Mouse (Mus musculus) liver, adult 2 months (tissue): ENCODE data around the gene Haghl. TPM values are rescaled to one million over a fixed set of nuclear protein-coding genes. Genes with fewer than 3 reads are reported as not detected.
A peak's percentile ranks its signal among the peaks of the same experiment; 100 is the strongest.

Source experiments
- DNase-seq: peaks from one replicate; pipeline ENCODE4 v3.0.0-alpha.2; 2011; ENCODE audit warnings: low read depth, low spot score; ENCODE audit errors: extremely low read depth
- H3K27ac ChIP-seq: fragments of 200-500 bp; replicated peaks from 2 replicates; pipeline ENCODE4 v1.5.1; 2012; ENCODE audit warnings: low read depth, mild to moderate bottlenecking, control low read depth, inconsistent platforms, low read length; ENCODE audit not compliant: insufficient read depth
- H3K27me3 ChIP-seq: fragments of 200-500 bp; 2 replicates; pipeline ENCODE4 v1.6.1; 2012; ENCODE audit warnings: mild to moderate bottlenecking, moderate library complexity, low read length, inconsistent platforms; ENCODE audit not compliant: control insufficient read depth, insufficient read depth
- H3K36me3 ChIP-seq: fragments of 200-500 bp; 2 replicates; pipeline ENCODE4 v1.6.1; 2012; ENCODE audit warnings: low read length, inconsistent platforms; ENCODE audit not compliant: control insufficient read depth, insufficient read depth
- H3K4me1 ChIP-seq: fragments of 200-500 bp; 2 replicates; pipeline ENCODE4 v1.6.1; 2011; ENCODE audit warnings: low read length; ENCODE audit not compliant: control insufficient read depth, insufficient read depth
- H3K4me3 ChIP-seq: fragments of 200-500 bp; 2 replicates; pipeline ENCODE4 v1.5.1; 2011; ENCODE audit warnings: low read depth, mild to moderate bottlenecking, control low read depth, low read length, moderate library complexity; ENCODE audit not compliant: insufficient read depth
- H3K79me2 ChIP-seq: fragments of 200-500 bp; 2 replicates; pipeline ENCODE4 v1.6.1; 2012; ENCODE audit warnings: inconsistent platforms, mild to moderate bottlenecking, low read length, moderate library complexity; ENCODE audit not compliant: control insufficient read depth, insufficient read depth
- H3K9ac ChIP-seq: fragments of 200-500 bp; 2 replicates; pipeline ENCODE4 v1.6.1; 2012; ENCODE audit warnings: low read depth, mild to moderate bottlenecking, control low read depth, inconsistent platforms, low read length
- CTCF ChIP-seq: fragments of 200-500 bp; IDR thresholded peaks from 2 replicates; pipeline ENCODE4 v1.5.1; 2011; ENCODE audit warnings: low read depth, low read length, control low read depth
- POLR2A ChIP-seq: fragments of 200-500 bp; IDR thresholded peaks from 2 replicates; pipeline ENCODE4 v1.6.1; 2011; ENCODE audit warnings: low read length, control low read depth; ENCODE audit not compliant: insufficient read depth; ENCODE audit errors: extremely low read depth
- WGBS: fragments of 180-500 bp; shearing (Covaris S2); methylation state at CpG from one replicate; pipeline ENCODE4 v1.1.7; 2018; 5-methylcytosine and 5-hydroxymethylcytosine counted together
- polyA plus RNA-seq: library from polyadenylated mRNA; depleted of rRNA; stranded (reverse); fragments of >200 nt; gene quantifications from 2 replicates; pipeline ENCODE4 v1.2.3, GENCODE M21; 2012
- total RNA-seq: library from RNA; depleted of rRNA; stranded (reverse); fragments of >200 nt; gene quantifications from 2 replicates; pipeline ENCODE4 v1.2.3, GENCODE M21; 2014

Gene Haghl
- total and polyA plus RNA-seq, 2 experiments: 6.0 to 14.1 TPM

DNA sequence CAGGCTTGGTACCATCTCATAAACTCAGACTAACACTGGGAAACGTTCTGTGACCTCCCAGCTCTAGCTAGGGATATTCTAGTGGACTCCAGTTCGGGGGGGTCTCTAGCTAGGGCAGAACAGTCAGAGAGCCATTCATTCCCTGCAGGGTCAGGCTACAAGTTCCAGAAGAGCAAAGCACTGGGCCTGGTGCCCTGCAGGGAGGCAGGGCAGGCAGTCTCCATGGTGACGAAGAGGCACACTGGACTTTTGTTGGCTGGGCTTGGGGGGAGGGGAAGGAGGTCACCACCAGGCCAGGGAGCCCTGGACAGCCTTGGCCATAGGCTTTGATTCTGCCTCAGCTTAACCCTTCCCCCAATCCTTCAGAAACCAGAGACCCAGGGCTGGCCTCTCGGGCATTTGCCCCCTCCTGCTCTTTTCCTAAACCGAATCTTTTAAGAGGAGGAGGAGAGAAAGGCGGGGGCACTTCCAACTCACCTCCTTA is 10.2 kb upstream of the Haghl start, which contains the start of gene AC134908.4:
Gene AC134908.4 (minus strand): TSS at position 51 of the 484 bp plus-strand sequence.
- H3K4me3 ChIP-seq: peak within 1 kb of the TSS; percentile 79
- DNase-seq: peak; percentile 26
- no peaks in the 10 kb centered on the region for H3K79me2 ChIP-seq
- H3K4me1 ChIP-seq: peaks cover 5% of the 10 kb centered on the region; the same call in 1 of the 2 replicates
- H3K27me3 ChIP-seq: no peaks in the 10 kb centered on the region
- H3K27ac ChIP-seq: no peak within 1 kb of the TSS; the same call in 1 of the 2 replicates
- no peak for TF ChIP-seq POLR2A
- peak within 1 kb of the TSS; percentile 68 for H3K9ac ChIP-seq
- WGBS: 56% methylated on average over 6 of the region's 6 CpGs
- no peaks in the 10 kb centered on the region for H3K36me3 ChIP-seq

DNA sequence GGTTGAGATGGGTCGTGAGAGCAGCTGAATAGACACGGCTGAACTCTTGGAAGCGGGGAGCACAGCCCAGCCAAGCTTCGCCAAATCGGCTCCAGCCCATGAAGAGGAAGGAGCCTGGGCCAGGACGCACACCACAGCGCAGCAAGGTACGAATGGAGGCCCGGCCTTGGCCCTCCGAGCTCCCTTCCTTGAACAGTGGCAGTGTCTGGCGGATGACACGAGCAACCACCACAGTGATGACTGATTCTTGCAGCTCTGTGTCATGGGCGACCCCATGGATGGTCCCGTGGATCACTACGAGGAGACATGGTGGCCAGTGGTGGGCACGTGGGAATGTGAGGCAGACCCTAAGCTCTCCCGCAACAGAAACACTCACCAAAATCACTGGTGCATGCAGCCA is 9.5 kb upstream of the Haghl start:
- Histone ChIP-seq H3K4me3 (no peak overlapping the region), H3K36me3 (no peaks in the 10 kb centered on the region), H3K27me3 (no peaks in the 10 kb centered on the region), H3K9ac (no peak overlapping the region), H3K27ac (no peak overlapping the region), H3K79me2 (no peaks in the 10 kb centered on the region), H3K4me1 (peaks cover 5% of the 10 kb centered on the region; the same call in 1 of the 2 replicates)
- no peak for DNase-seq
- TF ChIP-seq CTCF (no peak), POLR2A (no peak)
- 95% methylated on average over 17 of the region's 17 CpGs for WGBS

DNA sequence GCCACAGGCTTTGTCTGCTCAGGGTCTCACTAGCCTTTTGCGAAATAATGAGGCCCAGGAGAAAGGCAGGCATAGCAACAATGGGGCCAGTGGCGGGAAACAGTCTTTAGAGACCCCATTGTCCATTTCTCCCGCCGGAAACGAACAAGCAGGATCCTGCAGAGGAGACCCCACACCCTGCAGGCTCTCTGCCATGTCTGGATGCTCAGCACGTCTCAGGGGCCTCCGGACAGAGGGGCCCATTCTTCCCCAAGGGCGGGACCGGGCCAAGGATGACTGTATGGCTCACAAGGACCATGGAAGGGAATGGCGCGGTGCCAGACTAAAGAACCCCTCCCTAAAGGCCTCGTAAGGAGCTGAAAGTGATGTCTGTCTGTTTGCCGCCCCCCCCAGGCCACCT is 8.7 kb upstream of the Haghl start:
- Histone ChIP-seq H3K9ac (no peak overlapping the region), H3K4me1 (peaks cover 5% of the 10 kb centered on the region; the same call in 1 of the 2 replicates), H3K79me2 (no peaks in the 10 kb centered on the region), H3K36me3 (no peaks in the 10 kb centered on the region), H3K4me3 (no peak overlapping the region), H3K27ac (no peak overlapping the region), H3K27me3 (no peaks in the 10 kb centered on the region)
- WGBS: 89% methylated on average over 13 of the region's 13 CpGs
- TF ChIP-seq CTCF (no peak), POLR2A (no peak)
- DNase-seq: no peak

DNA sequence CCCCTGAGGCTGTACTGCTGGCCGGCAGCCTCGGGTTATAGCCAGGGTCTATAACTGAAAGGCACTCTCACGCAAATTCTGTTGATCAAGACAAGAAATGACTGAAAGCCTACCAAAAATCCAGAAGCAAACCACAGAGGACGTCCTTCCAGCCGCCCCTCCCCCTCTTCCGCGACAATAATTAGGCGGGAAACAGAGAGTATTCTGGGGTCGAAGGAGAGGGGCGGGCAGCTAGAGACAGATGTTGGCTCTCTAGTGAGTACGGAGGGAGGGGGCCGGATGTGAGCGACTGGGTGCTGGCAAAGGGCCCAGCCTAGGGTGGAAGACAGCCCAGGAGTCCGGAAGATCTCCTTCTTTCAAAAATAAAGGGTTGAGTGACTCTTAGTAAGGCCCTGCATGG is 7.1 kb upstream of the Haghl start, which contains the start of gene Fam173a:
Gene Fam173a (minus strand): TSS at position 287 of the 400 bp plus-strand sequence.
- H3K27ac ChIP-seq: peak within 1 kb of the TSS; percentile 65
- peaks cover 5% of the 10 kb centered on the region; the same call in 1 of the 2 replicates for H3K4me1 ChIP-seq
- no peaks in the 10 kb centered on the region for H3K36me3 ChIP-seq
- under 1% methylated on average over 14 of the region's 14 CpGs for WGBS
- H3K27me3 ChIP-seq: no peaks in the 10 kb centered on the region
- no peaks in the 10 kb centered on the region for H3K79me2 ChIP-seq
- peak within 1 kb of the TSS; percentile 84 for H3K9ac ChIP-seq
- peak; percentile 25 for DNase-seq
- peak within 1 kb of the TSS; percentile 91 for H3K4me3 ChIP-seq
- no peak for TF ChIP-seq POLR2A
- TF ChIP-seq CTCF: no peak

DNA sequence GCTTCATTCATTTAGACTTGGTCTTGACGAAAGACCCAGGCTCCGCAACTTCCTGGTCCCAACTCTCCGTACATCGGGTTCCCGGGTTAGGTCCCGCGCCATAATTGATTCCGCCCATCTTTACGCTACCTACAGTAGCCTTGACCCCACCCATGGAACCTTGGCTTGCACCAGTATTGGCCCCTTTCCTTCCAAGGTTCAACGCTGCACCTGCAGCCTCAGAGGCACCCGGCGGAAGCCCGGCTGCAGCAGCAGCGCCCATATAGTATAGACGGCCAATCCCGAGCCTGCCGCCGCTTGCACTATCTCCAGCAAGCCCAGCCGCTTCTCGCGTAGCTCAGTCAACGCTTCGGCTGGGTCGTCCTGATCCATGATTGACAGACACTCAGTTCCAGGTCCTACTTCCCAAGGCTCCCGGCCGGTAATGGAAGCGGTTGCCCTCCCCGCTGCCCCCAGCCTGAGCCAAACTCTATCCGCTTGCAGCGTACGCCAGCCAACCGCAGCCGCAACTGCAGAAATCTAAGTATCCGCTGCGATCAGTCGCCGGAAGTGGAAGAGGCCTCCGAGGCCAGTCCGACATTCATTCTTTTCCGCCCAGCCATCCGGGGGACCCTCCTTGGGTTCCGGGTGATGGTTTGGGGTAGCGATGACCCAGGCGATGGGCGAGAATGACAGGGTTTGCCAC is 6.5 kb upstream of the Haghl start:
- Histone ChIP-seq H3K36me3 (no peaks in the 10 kb centered on the region), H3K27ac (peak overlapping the region; percentile 65), H3K4me1 (peaks cover 5% of the 10 kb centered on the region; the same call in 1 of the 2 replicates), H3K79me2 (no peaks in the 10 kb centered on the region), H3K27me3 (no peaks in the 10 kb centered on the region), H3K4me3 (peak overlapping the region; percentile 91), H3K9ac (peak overlapping the region; percentile 84)
- under 1% methylated on average over 45 of the region's 45 CpGs for WGBS
- no peak for TF ChIP-seq CTCF
- TF ChIP-seq POLR2A: peak; percentile 59
- peak; percentile 63 for DNase-seq

DNA sequence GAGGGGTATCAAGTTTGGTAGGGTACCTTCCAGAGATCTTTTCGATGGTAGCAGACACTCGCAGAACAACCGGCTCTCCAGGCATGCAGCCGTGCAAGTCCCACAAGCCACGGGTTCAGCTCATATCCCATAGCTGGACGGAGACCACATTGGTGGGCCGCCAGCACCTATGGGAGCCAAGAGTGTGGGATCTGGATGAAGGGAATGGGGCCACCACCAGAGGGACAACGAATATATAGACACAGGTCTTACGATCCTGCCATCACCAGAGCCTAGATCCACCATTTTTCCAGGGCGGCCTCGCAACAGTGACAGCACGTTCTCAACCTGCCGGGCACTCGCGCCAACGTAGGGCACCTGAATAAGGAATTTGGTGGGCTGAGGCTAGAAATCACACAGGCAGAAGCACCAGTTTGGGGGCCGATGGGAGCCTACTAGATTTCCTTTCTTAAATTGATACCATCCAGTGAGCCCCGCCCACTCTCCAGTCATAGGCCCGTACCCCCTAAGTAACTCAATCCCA is 5.9 kb upstream of the Haghl start:
- H3K79me2 ChIP-seq: no peaks in the 10 kb centered on the region
- WGBS: 38% methylated on average over 19 of the region's 19 CpGs
- H3K4me1 ChIP-seq: peaks cover 5% of the 10 kb centered on the region; the same call in 1 of the 2 replicates
- no peak overlapping the region for H3K27ac ChIP-seq
- H3K36me3 ChIP-seq: no peaks in the 10 kb centered on the region
- TF ChIP-seq POLR2A: no peak
- no peak for TF ChIP-seq CTCF
- no peak for DNase-seq
- H3K27me3 ChIP-seq: no peaks in the 10 kb centered on the region
- H3K9ac ChIP-seq: peak overlapping the region; percentile 84; the same call in 1 of the 2 replicates
- peak overlapping the region; percentile 91 for H3K4me3 ChIP-seq
